Mouse (Mus musculus): ENCODE results near the gene Gprc5b.

- TF ChIP-seq HCFC1 (IDR thresholded peaks at IDR 0.05; ENCODE audit: borderline replicate concordance, insufficient read depth, low read length) (no peak), CHD2 (IDR thresholded peaks at IDR 0.05; ENCODE audit: low read depth, low read length) (no peak), ZNF384 (IDR thresholded peaks at IDR 0.05; ENCODE audit: low read depth, low read length) (no peak), ZC3H11A (IDR thresholded peaks at IDR 0.05; ENCODE audit: borderline replicate concordance, low read depth, low read length) (no peak), MAFK (IDR thresholded peaks at IDR 0.05; ENCODE audit: insufficient read depth, low read depth, low read length) (no peak)
Measured at GRCm38 (mm10) chr7:118953626-118954282, 41.3 kb downstream of the Gprc5b start.
